Mouse (Mus musculus) frontal cortex, postnatal 36 days (tissue): Measurements from ENCODE around the gene Tlk1.
"Not testable (repeated sequence)": the region's sequence is repeated elsewhere in the genome, so short reads cannot be mapped to it uniquely, and the experiment has no call there.

Experiments used
- DNase-seq, 2 experiments: peaks; one replicate each; pipeline ENCODE4 v3.0.0; 2022; ENCODE audit warnings: low spot score in 2 of 2

Gene Tlk1

DNA sequence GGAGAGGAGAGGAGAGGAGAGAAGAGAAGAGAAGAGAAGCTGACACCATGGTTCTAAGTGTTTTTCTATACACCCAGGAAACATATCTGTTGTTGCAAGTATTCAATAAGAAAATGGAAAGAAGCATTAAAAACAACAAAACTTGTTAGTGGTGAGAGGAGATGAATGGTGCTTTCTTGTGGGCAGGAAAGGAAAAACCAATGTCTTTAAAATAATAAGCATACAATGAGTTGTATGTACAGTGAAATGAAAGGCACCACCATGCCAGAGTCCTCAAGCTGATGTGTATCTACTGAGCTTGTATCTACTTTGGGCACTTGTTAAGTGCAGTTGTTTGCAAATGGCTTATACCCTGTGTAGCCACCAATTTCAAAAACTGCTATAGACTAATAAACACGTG is 7.7 kb upstream of the Tlk1 start:
- DNase-seq = no peak

DNA sequence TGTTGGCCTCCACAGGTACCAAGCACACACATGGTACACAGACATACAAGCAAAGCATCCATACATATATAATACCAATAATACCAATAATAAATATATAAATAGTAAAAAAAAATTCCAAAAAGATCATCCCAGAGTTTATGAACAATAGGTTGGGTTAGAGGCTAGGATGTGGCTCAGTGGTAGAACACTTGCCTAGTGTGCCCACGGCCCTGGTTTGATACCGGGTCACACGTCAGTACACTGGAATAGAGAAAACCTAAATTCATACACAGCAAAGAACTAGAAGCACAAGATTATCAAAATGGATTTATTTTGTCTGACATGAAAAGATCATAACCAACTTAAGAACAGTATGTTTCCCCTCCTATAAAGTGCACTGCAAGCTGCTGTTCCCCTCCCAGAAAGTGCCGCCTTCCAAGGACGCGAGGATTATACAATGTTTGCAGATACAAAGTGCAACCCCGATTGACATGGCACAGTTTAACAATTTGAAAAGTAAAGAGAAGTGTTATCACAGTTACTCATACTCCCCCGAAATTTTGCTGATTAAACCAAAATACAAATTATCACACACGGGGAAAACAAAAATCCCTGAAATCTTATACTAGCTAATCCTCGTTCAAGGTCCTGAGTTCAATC is 6.3 kb upstream of the Tlk1 start:
- no peak for DNase-seq

DNA sequence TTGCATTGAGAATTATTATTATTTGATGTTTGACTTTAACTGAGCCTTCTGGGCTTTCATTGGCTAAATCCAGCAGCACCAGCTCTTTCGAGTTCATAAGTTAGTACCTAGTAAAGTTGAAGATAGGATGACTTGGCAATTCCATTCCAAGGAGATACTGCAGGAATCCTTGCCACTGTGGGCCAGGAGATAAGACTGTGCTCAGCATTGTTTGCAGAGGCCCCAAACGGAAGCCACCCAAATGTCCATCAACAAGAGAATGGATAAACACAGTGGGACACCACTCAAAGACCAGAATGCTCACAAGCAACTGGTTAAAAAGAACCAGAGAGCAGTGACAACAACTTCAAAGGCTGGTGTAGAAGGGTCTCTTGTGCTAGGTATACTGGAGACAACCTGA is 5.2 kb upstream of the Tlk1 start:
- no peak for DNase-seq

DNA sequence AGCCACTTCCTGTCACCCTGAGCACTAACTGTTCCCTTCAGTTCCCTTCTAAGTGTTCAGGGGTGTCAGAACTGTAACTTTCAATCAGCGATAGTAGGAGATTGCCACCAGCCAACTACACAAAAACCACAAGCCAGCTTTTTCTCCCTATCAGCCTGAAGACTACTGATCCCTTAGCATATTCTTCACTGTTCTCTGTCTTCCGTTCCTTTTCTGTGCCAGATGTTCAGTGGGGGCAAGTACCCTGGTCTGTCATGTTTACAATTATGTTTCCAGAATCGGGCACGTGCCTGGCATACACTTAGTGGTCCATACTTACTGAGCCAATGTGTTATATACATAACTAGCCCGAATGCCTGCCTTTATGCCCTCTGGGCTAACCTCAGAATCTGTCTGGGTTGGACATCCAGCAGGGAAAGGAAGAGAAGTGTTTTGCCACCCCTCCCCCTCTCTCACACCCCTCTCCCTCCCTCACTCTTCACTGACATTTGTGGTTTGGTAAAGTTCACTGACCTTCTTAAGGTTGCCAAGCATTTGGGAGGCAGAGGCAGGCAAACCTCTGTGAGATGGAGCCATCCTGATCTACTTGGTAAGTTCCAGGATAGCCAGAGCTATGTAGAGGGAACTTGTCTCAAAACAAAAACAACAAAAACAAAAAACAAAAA is 4.5 kb upstream of the Tlk1 start:
- no peak for DNase-seq

DNA sequence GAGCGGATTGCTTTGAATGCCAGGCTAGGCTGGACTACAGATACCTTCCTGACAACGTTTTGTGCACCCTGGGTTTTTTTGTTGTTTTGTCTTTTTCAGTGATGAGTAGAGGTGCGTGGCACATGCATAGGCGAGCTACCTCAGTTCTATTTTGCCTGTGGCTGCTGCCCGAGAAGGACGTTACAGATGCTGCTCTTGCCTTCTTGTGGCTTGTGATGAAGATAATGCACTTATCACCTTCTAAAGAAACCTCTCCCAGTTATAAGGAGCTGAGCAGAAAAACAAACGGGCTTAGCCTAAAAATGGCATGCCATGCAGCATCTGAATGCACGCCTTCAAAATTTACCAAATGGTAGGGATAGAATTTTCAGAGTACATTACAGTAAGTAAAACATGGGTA is 2.3 kb upstream of the Tlk1 start:
- DNase-seq = no peak

DNA sequence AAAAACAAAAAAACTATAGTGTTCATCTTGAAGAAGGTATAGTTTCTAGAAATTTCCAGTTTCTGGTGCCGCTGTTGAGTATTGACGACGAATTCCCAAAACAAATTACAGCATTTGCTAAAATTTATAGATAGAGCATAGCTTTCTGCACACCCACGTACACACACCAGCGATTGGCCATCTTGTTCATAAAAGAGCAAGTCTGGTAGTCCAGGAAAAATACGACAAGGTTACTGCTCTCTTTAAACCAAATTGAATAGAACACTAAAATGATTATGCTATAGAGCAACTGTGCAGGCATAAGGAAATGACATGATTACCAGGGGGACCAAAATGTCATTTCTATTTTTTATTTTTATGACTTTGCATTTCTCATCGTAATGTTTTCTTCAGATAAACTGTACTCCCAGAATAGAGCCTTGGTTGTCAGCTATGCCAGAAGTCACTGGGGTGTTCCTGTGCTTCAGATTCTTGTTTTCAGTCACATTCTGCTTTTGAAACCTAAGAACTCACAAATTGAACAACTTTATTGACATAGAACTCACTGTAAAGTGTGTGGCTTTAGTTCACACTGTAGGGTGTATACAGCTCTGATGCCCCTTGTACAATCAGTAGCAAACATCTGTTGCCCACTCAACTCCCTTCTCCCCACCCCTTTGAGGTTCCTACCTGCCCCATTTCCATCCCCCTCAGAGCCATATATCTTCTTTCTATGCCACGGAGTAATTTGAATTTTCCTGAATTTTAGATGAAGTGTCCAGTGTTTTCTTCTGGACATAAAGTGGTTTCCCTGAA is 1.1 kb upstream of the Tlk1 start:
- no peak for DNase-seq

DNA sequence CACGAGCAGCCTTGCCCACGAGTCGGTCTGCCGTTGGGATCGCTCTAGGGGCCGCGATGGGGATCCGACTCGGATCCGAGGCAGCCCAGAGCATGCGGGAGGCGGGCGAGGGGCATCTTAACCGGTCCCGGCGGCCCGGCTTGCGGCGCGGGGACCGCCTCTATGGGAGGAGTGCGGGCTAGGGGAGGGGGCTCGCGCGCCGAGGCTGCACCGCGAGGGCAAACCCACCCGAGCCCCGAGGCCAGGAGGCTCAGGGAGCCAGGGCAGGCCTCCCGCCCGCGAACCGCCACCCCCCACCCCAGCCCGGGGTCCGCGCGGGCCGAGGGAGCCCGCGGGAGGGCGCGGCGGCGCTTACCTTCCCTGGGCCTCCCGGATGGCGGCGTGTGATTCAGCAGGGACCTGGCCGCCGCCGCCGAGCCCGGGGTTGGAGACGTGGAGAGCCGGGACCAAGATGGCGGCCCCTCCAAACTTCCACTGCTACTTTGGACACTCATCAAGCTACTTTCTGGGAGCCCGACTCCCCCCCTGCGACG is 624 bp downstream of the Tlk1 start:
- DNase-seq = peak; percentile 68

DNA sequence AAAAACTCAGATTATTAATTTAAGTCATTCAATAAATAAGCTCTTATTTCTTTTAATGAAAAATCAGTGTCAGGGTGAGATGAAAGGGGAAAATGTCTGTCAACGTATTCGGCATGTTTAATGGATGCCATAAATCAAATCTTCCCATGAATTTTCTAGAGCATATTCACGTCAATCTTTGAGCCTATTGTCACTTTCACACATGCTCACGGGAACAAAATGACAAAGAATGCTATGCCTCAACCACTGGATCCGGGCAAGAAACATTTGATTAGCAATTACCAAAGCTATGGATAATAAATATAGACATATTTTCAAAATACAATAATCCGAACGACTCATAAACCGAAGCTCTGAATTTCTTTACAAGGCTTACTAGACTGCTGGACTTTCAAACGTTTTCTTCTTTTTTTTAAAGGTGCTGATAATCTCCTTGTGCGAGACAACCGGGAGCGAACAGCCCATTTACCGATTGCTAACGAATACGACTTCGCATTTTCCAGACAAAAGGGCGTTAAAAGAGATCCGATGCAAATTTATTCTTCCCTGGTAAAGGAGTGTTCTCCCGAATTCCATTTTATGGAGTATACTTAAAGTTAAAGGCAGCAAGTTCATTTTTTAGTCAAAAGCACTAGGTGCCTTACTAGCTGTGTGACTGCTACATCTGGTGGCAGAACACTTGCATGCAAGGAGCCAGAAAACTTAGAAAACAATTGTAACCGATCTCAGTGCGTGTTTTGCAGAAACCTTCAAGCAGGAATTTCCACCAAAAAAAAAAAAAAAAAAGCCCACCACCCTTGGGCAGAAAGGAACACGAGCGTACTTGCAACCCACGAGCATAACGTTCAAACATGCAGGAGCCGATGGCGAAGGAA is 1.4 kb downstream of the Tlk1 start:
- peak in 1 of 2 experiments; percentile 57 for DNase-seq

DNA sequence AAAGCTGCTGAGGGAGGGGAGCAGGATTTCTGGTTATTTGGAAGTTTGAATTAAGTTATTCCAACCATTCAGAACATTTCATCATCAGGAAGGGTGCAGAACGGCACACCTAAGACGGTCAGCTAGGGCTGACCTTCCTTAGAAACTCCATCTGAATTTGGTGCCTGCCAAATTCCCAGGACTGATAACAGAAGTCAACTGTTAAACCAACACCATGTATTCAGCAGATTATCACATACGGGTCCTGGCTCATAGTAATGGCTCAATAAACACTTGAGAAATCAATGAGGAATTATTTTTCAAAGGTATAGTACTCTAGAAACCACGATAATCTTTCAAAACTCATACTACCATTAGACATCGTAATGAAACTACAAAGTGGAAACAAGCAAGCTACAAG is 2.1 kb downstream of the Tlk1 start:
- DNase-seq = no peak

DNA sequence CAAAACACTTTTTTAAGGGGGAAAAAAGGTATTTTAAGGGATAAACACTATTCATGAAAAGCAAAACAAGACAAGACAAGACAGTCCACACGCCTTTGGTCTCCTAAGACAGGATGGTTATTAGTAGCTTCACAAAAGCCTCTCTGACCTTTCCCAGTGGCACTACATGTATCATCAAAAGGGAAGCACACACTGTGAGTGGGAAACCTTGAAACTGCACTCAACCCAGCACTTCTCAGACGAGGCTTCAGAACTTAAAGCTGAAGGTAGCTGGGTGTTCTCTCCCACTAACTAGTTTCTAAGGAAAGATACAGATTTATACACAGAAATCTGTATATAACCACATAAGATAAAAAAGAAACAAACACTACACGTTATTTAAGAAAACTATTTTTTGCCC is 8.6 kb downstream of the Tlk1 start:
- no peak for DNase-seq

DNA sequence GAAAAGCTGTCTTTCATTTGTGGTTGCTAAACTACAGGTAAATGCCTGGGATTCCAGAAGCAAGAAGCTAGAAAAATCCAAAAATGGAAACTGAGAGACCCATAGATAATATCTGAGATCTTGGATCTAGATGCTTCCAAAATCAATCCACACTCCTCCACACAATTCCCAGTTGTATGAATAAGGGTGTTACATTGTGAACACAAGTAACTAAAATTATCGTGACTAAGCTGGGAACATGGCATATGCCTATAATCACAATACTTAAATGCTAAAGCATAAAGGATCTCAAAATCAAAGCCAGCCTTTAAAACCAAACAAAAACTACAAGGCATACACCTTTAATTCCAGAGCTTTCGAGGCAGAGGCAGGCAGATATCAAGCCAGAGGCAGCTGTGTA is 9.5 kb downstream of the Tlk1 start:
- DNase-seq = no peak

DNA sequence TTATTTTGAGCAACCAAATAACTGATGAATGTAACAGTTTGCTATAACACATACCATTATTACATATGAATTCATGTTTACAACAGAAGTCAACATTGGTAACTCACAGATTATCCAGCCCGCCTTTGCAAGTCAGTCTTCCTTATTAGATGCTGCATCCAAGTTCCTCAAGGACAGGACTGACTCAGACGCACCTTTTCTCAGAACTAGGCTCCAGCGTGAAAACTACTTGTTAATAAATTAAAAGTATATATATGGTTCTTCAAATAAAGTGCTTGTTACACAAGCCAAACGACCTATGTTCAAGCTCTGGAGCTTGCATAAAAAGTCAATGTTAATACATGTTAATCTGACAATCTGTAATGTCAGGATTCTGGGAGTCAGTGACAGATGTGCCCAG is 11.9 kb downstream of the Tlk1 start:
- DNase-seq = no peak

DNA sequence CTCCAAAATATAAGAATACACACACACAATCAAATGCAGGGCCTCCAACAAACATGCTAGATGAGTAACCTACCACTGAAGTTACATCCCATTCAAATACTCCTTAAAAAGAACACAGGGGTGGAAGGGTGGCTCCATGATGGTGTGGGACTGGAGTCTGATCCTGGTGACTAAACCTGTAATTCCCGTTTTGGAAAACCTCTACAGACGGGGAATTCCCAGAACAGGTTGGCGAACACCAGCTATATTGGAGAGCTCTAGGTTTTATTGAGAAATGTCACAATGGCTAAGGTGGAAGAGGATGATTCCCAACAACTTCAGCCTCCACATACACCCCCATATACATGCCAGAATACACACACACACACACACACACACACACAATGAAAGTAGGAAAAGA is 14.1 kb downstream of the Tlk1 start:
- DNase-seq = no peak

DNA sequence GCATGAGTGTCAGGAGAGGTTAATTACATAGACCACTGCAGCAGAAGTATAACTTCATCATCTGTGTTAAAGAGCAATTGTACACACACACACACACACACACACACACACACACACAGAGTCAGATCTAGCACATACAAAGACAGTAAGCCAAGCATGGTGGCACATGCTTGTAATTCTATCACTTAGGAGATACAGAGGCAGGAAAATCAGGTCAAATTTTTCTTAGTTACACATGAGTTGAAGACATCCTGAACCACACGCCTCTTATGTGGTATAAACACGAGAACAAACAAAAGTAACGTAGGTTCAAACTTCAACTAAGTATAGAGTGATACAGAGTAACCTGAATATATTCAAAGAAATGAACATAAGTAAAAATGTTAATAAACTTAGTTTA is 15.6 kb downstream of the Tlk1 start:
- DNase-seq = no peak

DNA sequence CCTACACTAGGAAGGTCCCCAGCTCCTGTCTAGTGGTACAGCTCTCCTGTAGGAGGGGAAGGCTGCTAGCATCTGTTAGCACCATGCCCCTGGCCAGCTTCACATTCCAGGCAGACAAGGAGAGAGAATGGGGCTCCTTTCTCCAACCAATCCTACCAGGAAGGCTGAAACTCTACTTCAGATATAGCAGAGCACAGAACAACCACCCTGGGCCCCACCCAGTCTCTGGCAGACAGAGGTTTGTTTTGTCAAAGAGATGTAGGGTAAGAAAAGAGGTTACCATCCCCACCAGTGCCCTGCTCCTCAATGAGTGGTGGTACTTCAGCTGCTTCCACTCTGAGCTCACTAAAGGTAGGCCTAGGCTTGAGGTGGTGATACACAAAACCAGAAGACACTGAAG is 16.8 kb downstream of the Tlk1 start:
- no peak for DNase-seq

DNA sequence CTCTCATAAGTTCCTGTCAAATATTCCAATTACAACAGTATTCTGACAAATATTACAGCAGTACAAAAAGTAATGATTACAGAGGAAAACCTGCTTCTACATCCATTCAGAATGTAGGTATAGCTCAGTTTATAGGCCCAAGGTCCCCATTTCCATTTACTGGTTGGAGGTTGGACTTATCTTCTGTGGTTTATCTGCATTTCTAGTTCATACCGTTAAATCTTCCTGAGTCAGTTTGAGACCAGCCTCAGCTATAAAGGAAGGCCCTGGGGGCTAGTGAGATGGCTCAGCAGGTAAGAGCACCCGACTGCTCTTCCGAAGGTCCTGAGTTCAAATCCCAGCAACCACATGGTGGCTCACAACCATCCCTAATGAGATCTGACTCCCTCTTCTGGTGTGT is 17.9 kb downstream of the Tlk1 start:
- not testable (repeated sequence) for DNase-seq

DNA sequence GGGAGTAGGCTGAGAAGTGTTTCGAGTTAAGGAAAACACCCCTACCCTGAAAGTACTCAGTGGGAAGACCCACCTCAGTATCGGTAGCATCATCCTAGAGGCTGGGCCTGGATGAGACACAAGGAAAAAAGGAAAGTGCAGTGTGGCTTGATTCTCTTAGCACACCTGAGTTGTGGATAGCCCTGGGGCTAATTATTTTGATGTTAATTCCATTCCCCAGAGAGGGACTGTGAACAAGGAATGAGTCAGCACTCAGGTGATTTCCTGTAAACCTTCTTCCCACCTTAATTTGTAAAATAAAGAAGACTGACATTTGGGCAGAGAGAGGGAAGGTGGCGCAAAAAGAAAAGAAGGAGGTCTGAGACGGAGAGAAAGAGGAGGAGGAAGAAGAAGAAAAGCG is 19.5 kb downstream of the Tlk1 start:
- DNase-seq = no peak

DNA sequence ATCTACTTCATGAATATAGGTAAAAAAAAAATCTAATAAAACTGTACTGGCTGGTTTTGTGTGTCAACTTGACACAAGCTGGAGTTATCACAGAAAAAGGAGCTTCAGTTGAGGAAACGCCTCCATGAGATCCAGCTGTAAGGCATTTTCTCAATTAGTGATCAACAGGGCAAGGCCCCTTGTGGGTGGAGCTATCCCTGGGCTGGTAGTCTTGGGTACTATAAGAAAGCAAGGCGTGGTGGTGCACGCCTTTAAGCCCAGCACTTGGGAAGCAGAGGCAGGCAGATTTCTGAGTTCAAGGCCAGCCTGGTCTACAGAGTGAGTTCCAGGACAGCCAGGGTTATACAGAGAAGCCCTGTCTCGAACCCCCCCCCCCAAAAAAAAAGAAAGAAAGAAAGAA is 21.8 kb downstream of the Tlk1 start:
- DNase-seq = not testable (repeated sequence)

DNA sequence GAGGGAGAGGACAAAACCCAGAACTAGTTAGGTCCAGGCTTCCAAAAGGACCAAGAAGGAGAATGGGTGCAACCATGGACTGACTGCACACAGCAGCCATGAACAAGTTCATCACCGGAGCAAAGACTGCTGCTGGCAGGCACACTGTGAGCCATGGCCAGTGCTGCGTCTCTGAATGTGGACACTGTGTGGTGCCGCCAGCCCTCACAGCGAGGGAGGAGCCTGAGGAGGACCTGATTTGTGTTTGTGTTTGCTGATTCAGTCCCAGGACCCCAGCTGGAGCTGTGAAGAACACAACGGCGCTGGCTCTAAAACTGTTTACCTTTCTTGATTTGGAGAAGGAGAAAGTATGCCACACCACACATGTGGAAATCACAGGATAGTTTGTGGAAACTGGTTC is 22.9 kb downstream of the Tlk1 start:
- DNase-seq = no peak

DNA sequence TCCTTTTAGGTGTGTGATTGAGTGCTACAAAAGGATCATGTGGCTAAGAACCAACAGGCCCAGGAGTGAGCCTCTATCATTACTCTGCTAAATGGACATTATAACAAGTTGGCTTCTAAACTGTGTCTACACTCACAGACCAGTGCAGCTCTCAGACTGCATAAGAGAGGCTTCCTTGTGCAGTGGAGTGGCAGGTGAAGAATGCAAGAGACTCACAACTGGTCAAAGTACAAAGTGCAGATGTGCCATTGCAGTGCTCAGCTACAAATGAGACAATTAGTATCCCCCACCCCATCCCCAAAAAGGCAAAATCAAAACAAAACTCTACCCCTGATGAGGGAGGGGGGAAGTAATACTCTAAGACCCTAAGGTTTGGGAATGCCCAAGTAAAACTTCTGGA is 24.0 kb downstream of the Tlk1 start:
- DNase-seq = no peak

DNA sequence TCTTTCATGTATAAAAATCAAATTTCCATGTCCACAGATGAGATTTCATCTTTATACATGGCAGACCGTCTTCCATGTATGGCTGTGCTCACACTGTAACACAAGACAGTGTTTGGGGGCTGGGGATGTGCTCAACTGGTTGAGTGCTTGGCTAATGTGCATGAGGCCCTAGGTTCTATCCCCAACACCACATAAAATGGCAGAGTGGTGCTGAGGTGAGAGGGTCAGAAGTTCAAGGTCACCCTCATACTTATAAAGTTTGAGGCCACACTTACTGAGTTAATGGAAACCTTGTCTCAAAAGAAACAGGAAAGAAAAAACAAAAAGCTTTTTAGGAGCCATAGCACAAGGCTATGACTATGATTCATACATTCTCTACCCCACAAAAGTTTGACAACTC is 25.1 kb downstream of the Tlk1 start:
- no peak for DNase-seq

DNA sequence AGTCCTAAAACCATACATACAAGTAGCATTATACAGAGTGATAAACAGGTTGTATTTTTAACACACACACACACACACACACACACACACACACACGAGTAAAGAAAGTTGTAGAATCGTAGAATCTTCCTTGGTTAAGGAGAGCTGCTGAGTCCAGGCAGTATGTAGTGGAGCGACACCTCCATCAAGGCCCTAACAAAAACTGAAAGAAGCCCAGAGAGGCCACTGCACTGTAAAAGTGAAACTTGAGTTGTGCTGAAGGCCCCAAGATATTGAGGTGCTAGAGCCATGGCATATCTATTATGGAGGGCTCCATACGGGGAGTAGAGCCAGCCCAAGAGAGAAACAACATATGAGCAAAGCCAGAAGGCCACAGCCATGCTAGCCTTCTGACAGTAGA is 32.3 kb downstream of the Tlk1 start:
- DNase-seq = no peak
